Mouse (Mus musculus) gastrocnemius, adult 2 months (tissue): ENCODE data around the gene Rarg. TPM values are rescaled to one million over a fixed set of nuclear protein-coding genes. Genes with fewer than 3 reads are reported as not detected.

ENCODE experiments used
- DNase-seq: peaks from one replicate; pipeline ENCODE4 v3.0.0; 2022
- H3K27ac ChIP-seq: fragments of 200-600 bp; 2 replicates; pipeline ENCODE4 v1.8.1; 2022; ENCODE audit warnings: mild to moderate bottlenecking
- H3K4me3 ChIP-seq: fragments of 200-600 bp; 2 replicates; pipeline ENCODE4 v1.8.1; 2022; ENCODE audit warnings: mild to moderate bottlenecking, moderate library complexity
- CTCF ChIP-seq: fragments of 200-600 bp; IDR thresholded peaks from 2 replicates; pipeline ENCODE4 v1.8.1; 2022; ENCODE audit warnings: antibody characterized with exemption, mild to moderate bottlenecking, moderate library complexity
- intact Hi-C: fragments of 180-260 bp; cut with DNase I; formaldehyde crosslinking; loops from one replicate; pipeline ENCODE4 v1.15.1; 2025
- total RNA-seq, 2 experiments: library from RNA; stranded (reverse); gene quantifications; 2 replicates each; pipeline ENCODE4 v1.2.3; 2021

Rarg gene
- total RNA-seq, 2 experiments from 2014 or later = 9.9 to 11.9 TPM

DNA sequence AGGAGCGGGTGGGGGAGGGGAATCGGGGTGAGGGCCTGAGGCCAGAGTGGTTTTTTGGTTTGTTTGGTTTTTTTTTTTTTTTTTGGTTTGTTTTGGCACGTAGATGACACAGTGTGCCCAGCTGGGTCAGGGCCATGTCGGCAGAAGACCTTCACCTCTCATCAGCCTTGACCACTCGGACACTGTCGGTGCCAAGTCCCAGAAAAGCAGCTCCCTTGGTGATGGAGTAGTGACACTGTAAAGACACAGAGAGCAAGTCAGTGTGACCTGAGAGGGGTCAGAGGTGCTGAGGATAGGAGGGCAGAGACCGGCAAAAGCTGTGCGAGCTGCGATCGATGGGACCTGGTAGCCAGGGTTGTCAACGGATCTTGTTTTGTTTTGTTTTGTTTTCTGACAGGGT, 71.1 kb downstream of the Rarg start:
- intact Hi-C loops = no loop called here
- DNase-seq = no peak
- Histone ChIP-seq H3K27ac (no peak overlapping the region), H3K4me3 (no peak overlapping the region)
- TF ChIP-seq CTCF = no peak

Other genes starting within 250 kb of the Rarg start
- gene Krt18, start 229.3 kb downstream of the Rarg start, total RNA-seq = under 1 TPM in 1 of 2 experiments, not detected in 1; 0.33 TPM
- 100 to 1,000 TPM; 187 to 246 TPM for gene Eif4b, start 183.7 kb downstream of the Rarg start, total RNA-seq
- 10 to 100 TPM; 39.1 to 44.1 TPM for gene Tns2, start 157.1 kb downstream of the Rarg start, total RNA-seq
- 1 to 10 TPM; 4.4 to 5.8 TPM for gene Spryd3, start 121.3 kb downstream of the Rarg start, total RNA-seq
- gene Igfbp6, start 113.2 kb downstream of the Rarg start, total RNA-seq = 10 to 100 TPM; 34.3 to 87.7 TPM
- under 1 TPM in 1 of 2 experiments, not detected in 1; 0.14 TPM for gene Soat2, start 107.0 kb downstream of the Rarg start, total RNA-seq
- 10 to 100 TPM; 26.8 to 29.6 TPM for gene Zfp740, start 54.3 kb downstream of the Rarg start, total RNA-seq
- gene Csad, start 52.8 kb downstream of the Rarg start, total RNA-seq = 1 to 10 TPM; 5.8 to 8.8 TPM
- 1 to 10 TPM; 1.2 to 1.3 TPM for gene Itgb7, start 25.6 kb downstream of the Rarg start, total RNA-seq
- not detected for gene Gm9918, start 13.0 kb upstream of the Rarg start, total RNA-seq
- gene Mfsd5, start 21.9 kb upstream of the Rarg start, total RNA-seq = 10 to 100 TPM; 14.2 TPM
- gene Espl1, start 38.7 kb upstream of the Rarg start, total RNA-seq = under 1 TPM; 0.06 to 0.31 TPM
- gene Pfdn5, start 68.6 kb upstream of the Rarg start, total RNA-seq = 100 to 1,000 TPM; 232 to 252 TPM
- gene Myg1, start 74.2 kb upstream of the Rarg start, total RNA-seq = 10 to 100 TPM; 15.6 to 16.0 TPM
- gene Aaas, start 93.3 kb upstream of the Rarg start, total RNA-seq = 1 to 10 TPM; 5.7 to 7.8 TPM
- not detected for gene Sp7, start 109.7 kb upstream of the Rarg start, total RNA-seq
- gene Sp1, start 148.6 kb upstream of the Rarg start, total RNA-seq = 10 to 100 TPM; 23.0 to 25.1 TPM
- gene Amhr2, start 187.8 kb upstream of the Rarg start, total RNA-seq = 1 to 10 TPM; 7.2 to 9.5 TPM
- gene Prr13, start 201.5 kb upstream of the Rarg start, total RNA-seq = 10 to 100 TPM; 17.3 to 18.2 TPM
- gene Pcbp2, start 213.0 kb upstream of the Rarg start, total RNA-seq = 100 to 1,000 TPM; 401 to 459 TPM
- gene Gm10337, start 246.2 kb upstream of the Rarg start, total RNA-seq = not detected